Mouse (Mus musculus): Measurements from ENCODE around the gene Gtf2a2. TPM values are rescaled to one million over a fixed set of nuclear protein-coding genes. Genes with fewer than 3 reads are reported as not detected.

Gtf2a2 gene
- polyA plus RNA-seq, 1 experiment from 2014 or later: 206 TPM

- no peak for ATAC-seq (ENCODE audit: low FRiP score, low read depth)
Observed at GRCm38 (mm10) chr9:70046255-70046654, 33.9 kb downstream of the Gtf2a2 start.

GRCm38 (mm10) chr9:70047839-70048238 lies 35.5 kb downstream of the Gtf2a2 start:
- Histone ChIP-seq H3K4me1 (peaks cover 33% of the 10 kb centered on the region), H3K27ac (no peak overlapping the region), H3K36me3 (no peaks in the 10 kb centered on the region), H3K9me3 (no peaks in the 10 kb centered on the region), H3K4me2 (replicated peaks) (0 out of 2 replicates have a peak overlapping the region, but pooled peaks have one; percentile 0), H3K27me3 (no peaks in the 10 kb centered on the region), H3K9ac (no peak overlapping the region), H3K4me3 (no peak overlapping the region)
- no peak for ATAC-seq (ENCODE audit: low FRiP score, low read depth)
- WGBS: 49% methylated on average over 3 of the region's 3 CpGs

More at GRCm38 (mm10) chr9:70046255-70046654, 33.9 kb downstream of the Gtf2a2 start:
- Histone ChIP-seq H3K27ac (no peak overlapping the region), H3K27me3 (no peaks in the 10 kb centered on the region), H3K9ac (no peak overlapping the region), H3K4me3 (no peak overlapping the region), H3K36me3 (no peaks in the 10 kb centered on the region), H3K4me1 (peaks cover 33% of the 10 kb centered on the region), H3K4me2 (replicated peaks) (no peak overlapping the region), H3K9me3 (no peaks in the 10 kb centered on the region)
- WGBS: 87% methylated on average over 6 of the region's 6 CpGs

GRCm38 (mm10) chr9:70048280-70048679 lies 35.9 kb downstream of the Gtf2a2 start:
- no peak overlapping the region for H3K4me3 ChIP-seq
- no peak overlapping the region; the same call in 1 of the 2 replicates for H3K27ac ChIP-seq
- H3K4me2 ChIP-seq (replicated peaks): 0 out of 2 replicates have a peak overlapping the region, but pooled peaks have one; percentile 0
- no peak for ATAC-seq (ENCODE audit: low FRiP score, low read depth)
- no peak overlapping the region for H3K9ac ChIP-seq
- no peaks in the 10 kb centered on the region for H3K36me3 ChIP-seq
- no peaks in the 10 kb centered on the region for H3K9me3 ChIP-seq
- H3K4me1 ChIP-seq: peaks cover 33% of the 10 kb centered on the region
- WGBS: 31% methylated on average over 5 of the region's 5 CpGs
- H3K27me3 ChIP-seq: no peaks in the 10 kb centered on the region

- no peak overlapping the region for H3K4me2 ChIP-seq (replicated peaks)
- H3K4me1 ChIP-seq: peaks cover 33% of the 10 kb centered on the region
- no peak overlapping the region for H3K4me3 ChIP-seq
- no peaks in the 10 kb centered on the region for H3K9me3 ChIP-seq
- H3K9ac ChIP-seq: no peak overlapping the region
- WGBS: 59% methylated on average over 6 of the region's 6 CpGs
- ATAC-seq (ENCODE audit: low FRiP score, low read depth): peak; percentile 32; the same call in 1 of the 2 replicates
- peak overlapping the region; percentile 52 for H3K27ac ChIP-seq
- no peaks in the 10 kb centered on the region for H3K27me3 ChIP-seq
- H3K36me3 ChIP-seq: no peaks in the 10 kb centered on the region
Observed at GRCm38 (mm10) chr9:70048751-70049415, 36.5 kb downstream of the Gtf2a2 start.

- H3K4me1 ChIP-seq: peaks cover 33% of the 10 kb centered on the region
- no peak for ATAC-seq (ENCODE audit: low FRiP score, low read depth)
- H3K9me3 ChIP-seq: no peaks in the 10 kb centered on the region
- peak overlapping the region; percentile 52 for H3K27ac ChIP-seq
- no peaks in the 10 kb centered on the region for H3K36me3 ChIP-seq
- no peak overlapping the region for H3K4me2 ChIP-seq (replicated peaks)
- H3K4me3 ChIP-seq: no peak overlapping the region
- H3K27me3 ChIP-seq: no peaks in the 10 kb centered on the region
- WGBS: 22% methylated on average over 3 of the region's 3 CpGs
- H3K9ac ChIP-seq: no peak overlapping the region
Observed at GRCm38 (mm10) chr9:70049416-70049783, 37.0 kb downstream of the Gtf2a2 start.

GRCm38 (mm10) chr9:70049839-70050238 lies 37.5 kb downstream of the Gtf2a2 start:
- 40% methylated on average over 8 of the region's 8 CpGs for WGBS
- no peak overlapping the region for H3K4me2 ChIP-seq (replicated peaks)
- no peak overlapping the region; the same call in 1 of the 2 replicates for H3K27ac ChIP-seq

GRCm38 (mm10) chr9:70052730-70053129 lies 40.4 kb downstream of the Gtf2a2 start:
- no peak for ATAC-seq (ENCODE audit: low FRiP score, low read depth)
- no peaks in the 10 kb centered on the region for H3K27me3 ChIP-seq
- no peak overlapping the region for H3K4me2 ChIP-seq (replicated peaks)
- H3K4me3 ChIP-seq: no peak overlapping the region
- H3K27ac ChIP-seq: no peak overlapping the region
- peaks cover 24% of the 10 kb centered on the region for H3K4me1 ChIP-seq
- 78% methylated on average over 3 of the region's 3 CpGs for WGBS
- no peaks in the 10 kb centered on the region for H3K9me3 ChIP-seq
- no peak overlapping the region for H3K9ac ChIP-seq
- H3K36me3 ChIP-seq: no peaks in the 10 kb centered on the region

More at GRCm38 (mm10) chr9:70049839-70050238, 37.5 kb downstream of the Gtf2a2 start:
- Histone ChIP-seq H3K9ac (no peak overlapping the region), H3K9me3 (no peaks in the 10 kb centered on the region), H3K4me1 (peaks cover 33% of the 10 kb centered on the region), H3K4me3 (no peak overlapping the region), H3K27me3 (no peaks in the 10 kb centered on the region), H3K36me3 (no peaks in the 10 kb centered on the region)
- ATAC-seq (ENCODE audit: low FRiP score, low read depth): no peak

- Histone ChIP-seq H3K36me3 (no peaks in the 10 kb centered on the region), H3K9me3 (no peaks in the 10 kb centered on the region), H3K9ac (no peak overlapping the region), H3K4me1 (peaks cover 17% of the 10 kb centered on the region), H3K4me2 (replicated peaks) (no peak overlapping the region), H3K4me3 (no peak overlapping the region), H3K27ac (no peak overlapping the region), H3K27me3 (no peaks in the 10 kb centered on the region)
- no peak for ATAC-seq (ENCODE audit: low FRiP score, low read depth)
- 53% methylated on average over 3 of the region's 3 CpGs for WGBS
Observed at GRCm38 (mm10) chr9:70053411-70053810, 41.1 kb downstream of the Gtf2a2 start.

GRCm38 (mm10) chr9:70062012-70062411 lies 49.7 kb downstream of the Gtf2a2 start:
- Histone ChIP-seq H3K4me3 (no peak overlapping the region), H3K4me2 (replicated peaks) (no peak overlapping the region), H3K36me3 (no peaks in the 10 kb centered on the region), H3K9ac (no peak overlapping the region), H3K4me1 (no peaks in the 10 kb centered on the region), H3K27me3 (no peaks in the 10 kb centered on the region), H3K27ac (no peak overlapping the region), H3K9me3 (no peaks in the 10 kb centered on the region)
- no peak for ATAC-seq (ENCODE audit: low FRiP score, low read depth)
- 79% methylated on average over 3 of the region's 3 CpGs for WGBS

- no peaks in the 10 kb centered on the region for H3K9me3 ChIP-seq
- H3K27me3 ChIP-seq: no peaks in the 10 kb centered on the region
- H3K9ac ChIP-seq: no peak overlapping the region
- no peak for ATAC-seq (ENCODE audit: low FRiP score, low read depth)
- H3K4me1 ChIP-seq: no peaks in the 10 kb centered on the region
- 95% methylated on average over 3 of the region's 3 CpGs for WGBS
- no peak overlapping the region for H3K4me3 ChIP-seq
- H3K4me2 ChIP-seq (replicated peaks): no peak overlapping the region
- H3K36me3 ChIP-seq: no peaks in the 10 kb centered on the region
- H3K27ac ChIP-seq: no peak overlapping the region
Observed at GRCm38 (mm10) chr9:70067497-70067896, 55.1 kb downstream of the Gtf2a2 start.

- H3K9me3 ChIP-seq: no peaks in the 10 kb centered on the region
- H3K27ac ChIP-seq: no peak overlapping the region
- H3K36me3 ChIP-seq: no peaks in the 10 kb centered on the region
- 82% methylated on average over 8 of the region's 8 CpGs for WGBS
- ATAC-seq (ENCODE audit: low FRiP score, low read depth): no peak
- H3K4me3 ChIP-seq: no peak overlapping the region
- H3K4me2 ChIP-seq (replicated peaks): no peak overlapping the region
- H3K9ac ChIP-seq: no peak overlapping the region
- H3K4me1 ChIP-seq: no peaks in the 10 kb centered on the region
- H3K27me3 ChIP-seq: no peaks in the 10 kb centered on the region
Observed at GRCm38 (mm10) chr9:70069961-70070435, 57.6 kb downstream of the Gtf2a2 start.

- Histone ChIP-seq H3K4me3 (no peak overlapping the region), H3K27me3 (no peaks in the 10 kb centered on the region), H3K9ac (no peak overlapping the region), H3K9me3 (no peaks in the 10 kb centered on the region), H3K4me1 (no peaks in the 10 kb centered on the region), H3K4me2 (replicated peaks) (no peak overlapping the region), H3K36me3 (no peaks in the 10 kb centered on the region), H3K27ac (no peak overlapping the region)
- ATAC-seq (ENCODE audit: low FRiP score, low read depth): no peak
- WGBS: 86% methylated on average over 8 of the region's 8 CpGs
Observed at GRCm38 (mm10) chr9:70072387-70072786, 60.0 kb downstream of the Gtf2a2 start.

All from limb, embryonic 13.5 days (tissue).